Mouse (Mus musculus) CH12.LX (cell line): ENCODE results near the gene Gm20604. TPM values are rescaled to one million over a fixed set of nuclear protein-coding genes. Genes with fewer than 3 reads are reported as not detected.

Experiments used
- DNase-seq: peaks from one replicate; pipeline ENCODE4 v3.0.0-alpha.2; 2013; ENCODE audit errors: extremely low read depth
- H3K27ac ChIP-seq: 2 replicates; pipeline ENCODE4 v1.5.1; 2012; ENCODE audit warnings: low read depth, mild to moderate bottlenecking, control low read depth, moderate library complexity; ENCODE audit not compliant: insufficient read depth
- H3K27me3 ChIP-seq: replicated peaks from 2 replicates; pipeline ENCODE3; 2012; ENCODE audit warnings: inconsistent platforms
- H3K36me3 ChIP-seq, 2 experiments: replicated peaks in 1 of 2; 2 replicates each; pipeline versions ENCODE3 to v1.6.1; 2012; ENCODE audit warnings: inconsistent platforms in 1 of 2, low read length in 1 of 2, mild to moderate bottlenecking in 1 of 2, mixed read lengths in 1 of 2, moderate library complexity in 1 of 2; ENCODE audit not compliant: control insufficient read depth in 1 of 2, insufficient read depth in 1 of 2
- H3K4me1 ChIP-seq, 2 experiments: 2 replicates each; pipeline ENCODE4 v1.6.1; 2012; ENCODE audit warnings: inconsistent platforms in 1 of 2, moderate library complexity in 1 of 2; ENCODE audit not compliant: insufficient read depth in 2 of 2, control insufficient read depth in 1 of 2
- H3K4me2 ChIP-seq: 2 replicates; pipeline ENCODE4 v1.6.1; 2012; ENCODE audit warnings: low read depth, mild to moderate bottlenecking, control low read depth; ENCODE audit not compliant: poor library complexity, insufficient read depth, severe bottlenecking
- H3K4me3 ChIP-seq, 3 experiments: fragments of 150-350 bp in 1 of 3; sonication (generic) in 1 of 3; replicated peaks in 1 of 3; 2 replicates each; pipeline versions ENCODE3 to v1.5.1; 2011 to 2012; ENCODE audit warnings: low read depth in 2 of 3, low read length in 2 of 3, mild to moderate bottlenecking in 2 of 3, moderate library complexity in 2 of 3, control low read depth in 1 of 3, improper control_type of control experiment in 1 of 3, inconsistent platforms in 1 of 3, mixed read lengths in 1 of 3; ENCODE audit not compliant: poor library complexity in 1 of 3
- H3K79me2 ChIP-seq: replicated peaks from 2 replicates; pipeline ENCODE4 v1.6.1; 2012; ENCODE audit warnings: mild to moderate bottlenecking, moderate library complexity; ENCODE audit not compliant: control insufficient read depth, poor library complexity, insufficient read depth, severe bottlenecking; ENCODE audit errors: extremely low read depth
- H3K9ac ChIP-seq: 2 replicates; pipeline ENCODE4 v1.6.1; 2012; ENCODE audit warnings: low read depth, mild to moderate bottlenecking, control low read depth, moderate library complexity; ENCODE audit not compliant: insufficient read depth
- H3K9me3 ChIP-seq: replicated peaks from 2 replicates; pipeline ENCODE3; 2012; ENCODE audit warnings: low read length, inconsistent platforms, mixed read lengths
- BHLHE40 ChIP-seq: IDR thresholded peaks from 2 replicates; pipeline ENCODE4 v1.6.1; 2011; ENCODE audit warnings: mild to moderate bottlenecking, low read depth, low read length, improper control_type of control experiment
- CHD1 ChIP-seq: IDR thresholded peaks from 2 replicates; pipeline ENCODE4 v1.6.1; 2012; ENCODE audit warnings: low read depth, low read length, improper control_type of control experiment, inconsistent platforms
- CTCF ChIP-seq, 2 experiments: IDR thresholded peaks in 1 of 2; conservative IDR thresholded peaks in 1 of 2; 2 replicates each; pipeline ENCODE4 v1.5.1; 2011 to 2012; ENCODE audit warnings: low read depth in 2 of 2, low read length in 2 of 2, improper control_type of control experiment in 1 of 2, inconsistent platforms in 1 of 2, mild to moderate bottlenecking in 1 of 2, moderate library complexity in 1 of 2
- E2F4 ChIP-seq: IDR thresholded peaks from 2 replicates; pipeline ENCODE4 v1.6.1; 2011; ENCODE audit warnings: low read depth, low read length, improper control_type of control experiment; ENCODE audit not compliant: insufficient replicate concordance
- ELF1 ChIP-seq: IDR thresholded peaks from 2 replicates; pipeline ENCODE4 v1.6.1; 2014; ENCODE audit warnings: low read depth, mild to moderate bottlenecking, inconsistent platforms, low read length, improper control_type of control experiment
- EP300 ChIP-seq: IDR thresholded peaks from 2 replicates; pipeline ENCODE4 v1.6.1; 2011; ENCODE audit warnings: low read length, improper control_type of control experiment
- ETS1 ChIP-seq: conservative IDR thresholded peaks from 2 replicates; pipeline ENCODE4 v1.6.1; 2012; ENCODE audit warnings: low read depth, mild to moderate bottlenecking, inconsistent platforms, low read length, improper control_type of control experiment, moderate library complexity
- GABPA ChIP-seq: IDR thresholded peaks from 2 replicates; pipeline ENCODE4 v1.6.1; 2012; ENCODE audit warnings: low read depth, low read length, improper control_type of control experiment, inconsistent platforms; ENCODE audit not compliant: insufficient replicate concordance
- HCFC1 ChIP-seq: IDR thresholded peaks from 2 replicates; pipeline ENCODE4 v1.6.1; 2012; ENCODE audit warnings: low read depth, mild to moderate bottlenecking, inconsistent platforms, low read length, improper control_type of control experiment
- IRF4 ChIP-seq: IDR thresholded peaks from 2 replicates; pipeline ENCODE4 v1.6.1; 2014; ENCODE audit warnings: low read depth, mild to moderate bottlenecking, inconsistent platforms, low read length, improper control_type of control experiment
- JUND ChIP-seq: conservative IDR thresholded peaks from 2 replicates; pipeline ENCODE4 v1.6.1; 2011; ENCODE audit warnings: low read depth, low read length, improper control_type of control experiment
- KAT2A ChIP-seq: IDR thresholded peaks from 2 replicates; pipeline ENCODE4 v1.6.1; 2012; ENCODE audit warnings: low read length, improper control_type of control experiment, inconsistent platforms; ENCODE audit not compliant: insufficient replicate concordance
- MAZ ChIP-seq: IDR thresholded peaks from 2 replicates; pipeline ENCODE4 v1.6.1; 2012; ENCODE audit warnings: low read depth, mild to moderate bottlenecking, inconsistent platforms, low read length, improper control_type of control experiment, moderate library complexity
- MEF2A ChIP-seq: IDR thresholded peaks from 2 replicates; pipeline ENCODE4 v1.6.1; 2014; ENCODE audit warnings: low read depth, mild to moderate bottlenecking, inconsistent platforms, low read length, improper control_type of control experiment, borderline replicate concordance
- MXI1 ChIP-seq: IDR thresholded peaks from 2 replicates; pipeline ENCODE4 v1.6.1; 2011; ENCODE audit warnings: mild to moderate bottlenecking, low read depth, low read length, improper control_type of control experiment
- NELFE ChIP-seq: IDR thresholded peaks from 2 replicates; pipeline ENCODE4 v1.6.1; 2011; ENCODE audit warnings: low read depth, low read length, improper control_type of control experiment
- PAX5 ChIP-seq: IDR thresholded peaks from 2 replicates; pipeline ENCODE4 v1.6.1; 2012; ENCODE audit warnings: low read length, inconsistent platforms, mixed read lengths
- SIN3A ChIP-seq: IDR thresholded peaks from 2 replicates; pipeline ENCODE4 v1.6.1; 2012; ENCODE audit warnings: low read length, improper control_type of control experiment, inconsistent platforms
- SMC3 ChIP-seq: IDR thresholded peaks from 2 replicates; pipeline ENCODE4 v1.6.1; 2011; ENCODE audit warnings: low read depth, low read length, improper control_type of control experiment
- TCF12 ChIP-seq: IDR thresholded peaks from 2 replicates; pipeline ENCODE4 v1.6.1; 2014; ENCODE audit warnings: low read depth, mild to moderate bottlenecking, inconsistent platforms, low read length, improper control_type of control experiment
- USF2 ChIP-seq: conservative IDR thresholded peaks from 2 replicates; pipeline ENCODE4 v1.6.1; 2011; ENCODE audit warnings: low read depth, low read length, improper control_type of control experiment
- dilution Hi-C: fragments of 300-500 bp; cut with MboI; formaldehyde crosslinking; loops from 2 replicates; pipeline ENCODE4 v1.14.3; 2020; ENCODE audit warnings: low sequenced_read_pairs; ENCODE audit not compliant: extremely low pct_unique_long_range_greater_than_20kb, extremely low pct_ligation_motif_present
- in situ Hi-C: fragments of 300-500 bp; cut with MboI; formaldehyde crosslinking; loops from 3 replicates; pipeline ENCODE4 v1.14.3; 2019; ENCODE audit warnings: low sequenced_read_pairs, low pct_ligation_motif_present, low pct_unique_long_range_greater_than_20kb, mixed read lengths
- polyA plus RNA-seq: library from polyadenylated mRNA; unstranded; fragments of >175 nt; gene quantifications from 2 replicates; pipeline ENCODE4 v1.2.1, GENCODE M21; 2012; ENCODE audit warnings: low read depth; ENCODE audit not compliant: insufficient read length
- total RNA-seq, 2 experiments: library from RNA; depleted of rRNA; stranded (reverse); fragments of 300-350 nt in 1 of 2; fragments of >200 nt in 1 of 2; gene quantifications; 2 replicates each; pipeline ENCODE4 v1.2.3; 2012 to 2014

The Gm20604 gene
- total and polyA plus RNA-seq, 3 experiments, result 5.7 to 14.4 (median 11.3) TPM

DNA sequence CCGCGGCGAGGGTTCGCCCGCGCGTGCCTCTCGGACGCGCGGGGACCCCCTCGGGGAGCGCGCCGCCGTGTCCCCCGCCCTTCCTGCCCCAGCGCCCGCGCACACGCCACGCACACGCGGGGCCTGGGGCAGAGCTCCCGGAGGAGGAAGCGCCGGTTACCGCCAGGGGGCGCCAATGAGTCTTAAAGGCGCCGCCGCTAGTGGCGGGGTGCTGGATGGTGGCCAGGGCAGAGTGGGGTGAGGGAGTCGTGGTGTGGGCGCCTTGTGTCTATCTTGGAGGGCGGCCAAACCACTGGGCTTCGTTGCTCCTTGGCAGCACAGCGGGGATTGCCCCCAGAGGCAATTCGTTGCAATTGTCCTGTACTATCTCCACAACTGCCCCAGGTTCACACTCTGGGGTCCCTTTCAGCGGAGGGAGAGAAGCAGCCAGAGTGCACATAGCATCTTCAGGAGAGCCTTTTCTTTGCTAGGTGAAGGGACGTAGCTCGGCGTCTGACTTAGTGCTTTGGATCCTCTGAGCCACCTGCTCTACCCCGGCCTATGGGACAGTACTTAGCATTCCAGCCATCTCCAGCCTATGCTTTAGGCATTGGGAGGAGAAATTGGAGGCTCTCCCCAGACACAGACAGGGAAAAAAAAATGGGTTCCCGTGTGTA lies 53.1 kb downstream of the Gm20604 start:
- H3K4me3 ChIP-seq, result peak overlapping the region; percentile 65 to 80 (median 72)
- DNase-seq, result peak; percentile 71
- peak overlapping the region; percentile 20; the same call in 1 of the 2 replicates for H3K27ac ChIP-seq
- H3K9ac ChIP-seq, result peak overlapping the region; percentile 75
- H3K4me1 ChIP-seq, result peaks cover 10 to 33% of the 10 kb centered on the region in 2 experiments; a peak in 3 of 4 replicates
- H3K9me3 ChIP-seq, result no peaks in the 10 kb centered on the region
- dilution Hi-C loops (no loop called here), in situ Hi-C loops (loop anchor here (5.0 kb wide), 2 partner anchors 128 to 178 kb away; no protein-coding TSS in a partner anchor)
- H3K4me2 ChIP-seq, result peak overlapping the region; percentile 57
- H3K36me3 ChIP-seq, result peaks cover 0 to 10% of the 10 kb centered on the region in 2 experiments
- peaks cover 17% of the 10 kb centered on the region for H3K79me2 ChIP-seq
- TF ChIP-seq TCF12 (0 out of 2 replicates have a peak, but pooled peaks have one; percentile 29), EP300 (no peak), MAZ (0 out of 2 replicates have a peak, but pooled peaks have one; percentile 30), GABPA (no peak), HCFC1 (peak; percentile 27; the same call in 1 of the 2 replicates), MEF2A (0 out of 2 replicates have a peak, but pooled peaks have one; percentile 23), E2F4 (no peak), NELFE (no peak), PAX5 (no peak), MXI1 (no peak), ETS1 (no peak), BHLHE40 (peak; percentile 31; the same call in 1 of the 2 replicates), JUND (no peak), CHD1 (no peak), SIN3A (no peak), KAT2A (no peak), IRF4 (no peak), ELF1 (0 out of 2 replicates have a peak, but pooled peaks have one; percentile 46), CTCF (conservative IDR thresholded peaks at IDR 0.05 in 1 of 2, IDR thresholded peaks at IDR 0.05 in 1 of 2; ENCODE audit: low read depth in 2 of 2, low read length in 2 of 2) (peak; percentile 31 to 81; a peak in 3 of 4 replicates), SMC3 (peak; percentile 40; the same call in 1 of the 2 replicates), USF2 (no peak)
- peaks cover 1% of the 10 kb centered on the region for H3K27me3 ChIP-seq
